Mouse (Mus musculus) midbrain, postnatal 0 days (tissue): Measurements from ENCODE around the gene Tenm4. TPM values are rescaled to one million over a fixed set of nuclear protein-coding genes. Genes with fewer than 3 reads are reported as not detected.

ENCODE experiments used
- ATAC-seq: fragments of 200-750 bp; cut with Nextera tagmentation; 2 replicates; pipeline ENCODE4 v1.8.0; 2017; ENCODE audit warnings: moderate number of reproducible peaks, mild to moderate bottlenecking, moderate TSS enrichment, moderate library complexity; ENCODE audit not compliant: low FRiP score
- DNase-seq: peaks from one replicate; pipeline ENCODE4 v3.0.0-alpha.2; 2015; ENCODE audit warnings: low spot score
- H3K27ac ChIP-seq: fragments of 300-500 bp; sonication (generic); 2 replicates; pipeline ENCODE4 v1.5.1; 2014; ENCODE audit warnings: low read depth, mild to moderate bottlenecking, low read length, mixed read lengths
- H3K27me3 ChIP-seq: fragments of 300-500 bp; sonication (generic); 2 replicates; pipeline ENCODE4 v1.6.1; 2014; ENCODE audit warnings: low read length, control low read depth, mixed read lengths; ENCODE audit not compliant: insufficient read depth
- H3K36me3 ChIP-seq: fragments of 300-500 bp; sonication (generic); 2 replicates; pipeline ENCODE4 v1.6.1; 2014; ENCODE audit warnings: low read length, control low read depth, mixed read lengths; ENCODE audit not compliant: insufficient read depth
- H3K4me1 ChIP-seq: fragments of 300-500 bp; sonication (generic); 2 replicates; pipeline ENCODE4 v1.6.1; 2014; ENCODE audit warnings: mild to moderate bottlenecking, control low read depth, antibody characterized with exemption, low read length, mixed read lengths; ENCODE audit not compliant: insufficient read depth
- H3K4me2 ChIP-seq: fragments of 300-500 bp; sonication (generic); 2 replicates; pipeline ENCODE4 v1.6.1; 2014; ENCODE audit warnings: low read depth, mild to moderate bottlenecking, low read length, mixed read lengths; ENCODE audit not compliant: poor library complexity, severe bottlenecking
- H3K4me3 ChIP-seq: fragments of 300-500 bp; sonication (generic); 2 replicates; pipeline ENCODE4 v1.5.1; 2014; ENCODE audit warnings: low read depth, mild to moderate bottlenecking, low read length, moderate library complexity
- H3K9ac ChIP-seq: fragments of 300-500 bp; sonication (generic); replicated peaks from 2 replicates; pipeline ENCODE4 v1.6.1; 2014; ENCODE audit warnings: mild to moderate bottlenecking, low read length, moderate library complexity, mixed read lengths; ENCODE audit not compliant: poor library complexity, severe bottlenecking
- H3K9me3 ChIP-seq: fragments of 300-500 bp; sonication (generic); 2 replicates; pipeline ENCODE4 v1.6.1; 2016; ENCODE audit warnings: low read length, control low read depth
- CTCF ChIP-seq: IDR thresholded peaks from 2 replicates; pipeline ENCODE4 v1.5.1; 2016; ENCODE audit warnings: antibody characterized with exemption, mild to moderate bottlenecking
- WGBS: fragments of 180-500 bp; shearing (Covaris S2); extraction: QIAGEN DNeasy Blood & Tissue Kit; methylation state at CpG from one replicate; pipeline ENCODE4 v1.1.7; 2014; 5-methylcytosine and 5-hydroxymethylcytosine counted together
- polyA plus RNA-seq: library from polyadenylated mRNA; unstranded; fragments of >200 nt; fragmentation: Nextera tagmentation; extraction: Ambion mirVana; gene quantifications from 2 replicates; pipeline ENCODE4 v1.2.1, GENCODE M21; 2015
- total RNA-seq: library from RNA; depleted of rRNA; stranded (reverse); fragments of >200 nt; gene quantifications from 2 replicates; pipeline ENCODE4 v1.2.3, GENCODE M21; 2014

The Tenm4 gene
- total and polyA plus RNA-seq, 2 experiments from 2014 or later: 35.9 to 56.0 TPM

DNA sequence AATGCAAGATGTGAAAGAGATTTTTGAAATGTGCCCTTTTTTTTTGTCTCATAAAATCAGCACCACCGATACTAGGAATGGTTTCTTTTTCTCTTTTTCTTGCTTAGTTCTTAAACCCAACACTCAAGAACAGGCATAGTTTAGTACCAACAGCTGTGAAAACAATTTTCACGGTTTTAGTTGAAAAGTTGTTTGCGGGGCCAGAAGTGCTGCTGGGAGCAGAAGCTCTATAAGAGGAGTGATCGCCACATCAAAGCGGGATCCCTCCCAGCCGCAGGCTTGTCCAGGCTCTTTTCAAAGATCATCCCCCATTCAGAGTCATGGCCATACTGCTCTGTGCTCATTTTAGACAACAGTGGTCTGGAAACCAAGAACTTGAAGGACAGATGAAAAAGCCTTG, 137.1 kb downstream of the Tenm4 start:
- H3K9ac ChIP-seq: no peak overlapping the region
- peak; percentile 27 for DNase-seq

DNA sequence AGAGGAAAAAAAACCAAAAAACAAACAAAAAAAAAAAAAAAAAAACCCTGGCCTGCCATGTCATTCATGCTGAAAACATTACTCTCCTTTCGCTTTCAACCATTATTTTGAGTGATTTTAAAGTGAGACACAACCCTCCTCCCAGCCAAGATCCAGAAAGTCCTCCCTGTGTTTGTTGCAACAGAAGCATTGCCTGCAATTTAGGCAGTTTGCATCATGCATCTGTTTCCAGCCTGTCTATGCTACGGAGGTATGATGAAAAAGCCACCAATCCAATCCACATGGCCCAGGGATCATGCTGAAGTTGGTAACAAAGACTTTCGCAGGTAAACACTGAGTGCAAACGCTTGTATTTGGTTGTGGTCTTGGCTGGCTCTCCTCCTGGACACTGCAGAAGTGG, 158.3 kb downstream of the Tenm4 start:
- Histone ChIP-seq H3K27me3 (no peaks in the 10 kb centered on the region), H3K4me3 (no peak overlapping the region), H3K4me2 (no peak overlapping the region), H3K4me1 (no peaks in the 10 kb centered on the region), H3K27ac (no peak overlapping the region), H3K9ac (no peak overlapping the region), H3K9me3 (peaks cover 4% of the 10 kb centered on the region; the same call in 1 of the 2 replicates), H3K36me3 (no peaks in the 10 kb centered on the region)
- DNase-seq (no peak), ATAC-seq (no peak)
- no peak for TF ChIP-seq CTCF
- WGBS: 90% methylated on average over 4 of the region's 4 CpGs

More for the DNA sequence above, 137.1 kb downstream of the Tenm4 start:
- no peaks in the 10 kb centered on the region for H3K27me3 ChIP-seq
- no peaks in the 10 kb centered on the region for H3K9me3 ChIP-seq
- H3K27ac ChIP-seq: no peak overlapping the region
- no peak overlapping the region for H3K4me3 ChIP-seq
- H3K4me2 ChIP-seq: no peak overlapping the region
- ATAC-seq: no peak
- TF ChIP-seq CTCF: no peak
- no peaks in the 10 kb centered on the region for H3K36me3 ChIP-seq
- H3K4me1 ChIP-seq: no peaks in the 10 kb centered on the region
- 28% methylated on average over 6 of the region's 6 CpGs for WGBS

DNA sequence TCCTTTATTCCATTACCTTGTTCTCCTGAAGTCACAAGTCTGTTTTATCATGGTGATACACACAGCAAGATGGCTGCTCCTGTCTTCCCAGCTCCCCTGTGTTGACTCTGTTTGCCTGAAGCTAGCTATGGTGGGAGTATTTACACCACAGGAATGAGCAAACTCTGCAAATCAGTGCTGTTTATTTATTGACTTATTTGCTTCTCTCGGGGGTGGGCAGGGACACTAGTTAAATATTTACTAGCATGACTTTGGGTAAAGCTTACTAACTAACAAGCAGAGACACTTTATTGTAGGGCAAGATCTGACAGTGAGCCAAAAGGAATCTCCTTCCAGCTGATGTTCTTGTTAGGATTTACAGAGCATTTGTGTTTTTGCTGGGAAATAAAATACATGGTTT, 160.1 kb downstream of the Tenm4 start:
- no peaks in the 10 kb centered on the region for H3K9me3 ChIP-seq
- H3K36me3 ChIP-seq: no peaks in the 10 kb centered on the region
- H3K4me2 ChIP-seq: no peak overlapping the region
- H3K9ac ChIP-seq: no peak overlapping the region
- DNase-seq: no peak
- H3K4me3 ChIP-seq: no peak overlapping the region
- no peak overlapping the region for H3K27ac ChIP-seq
- H3K27me3 ChIP-seq: no peaks in the 10 kb centered on the region
- TF ChIP-seq CTCF: no peak
- H3K4me1 ChIP-seq: no peaks in the 10 kb centered on the region
- WGBS: 64% methylated on average over 1 of the region's 1 CpGs
- ATAC-seq: no peak

DNA sequence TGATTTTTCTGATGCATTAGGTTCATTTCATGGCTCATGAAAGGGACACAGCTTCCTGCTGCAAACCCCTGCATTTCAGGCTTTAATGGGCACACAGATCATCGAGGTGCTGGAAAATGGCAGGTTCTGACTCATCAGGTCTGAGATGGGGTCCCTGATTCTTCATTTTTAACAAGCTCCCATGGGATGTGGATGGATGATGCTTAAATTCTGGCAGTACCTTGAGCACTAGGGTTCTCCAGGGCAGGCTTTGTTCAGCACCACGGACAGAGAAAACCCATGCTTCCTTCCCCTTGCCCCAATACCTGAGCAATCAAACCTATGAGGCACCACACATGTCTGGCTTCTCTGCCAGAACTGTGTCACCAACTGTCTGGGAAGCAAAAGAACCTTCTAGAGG, 163.3 kb downstream of the Tenm4 start:
- Histone ChIP-seq H3K36me3 (no peaks in the 10 kb centered on the region), H3K4me1 (no peaks in the 10 kb centered on the region), H3K27me3 (no peaks in the 10 kb centered on the region), H3K4me3 (no peak overlapping the region), H3K27ac (no peak overlapping the region), H3K4me2 (no peak overlapping the region), H3K9me3 (no peaks in the 10 kb centered on the region), H3K9ac (no peak overlapping the region)
- TF ChIP-seq CTCF: no peak
- WGBS: 42% methylated on average over 2 of the region's 2 CpGs
- DNase-seq: no peak
- no peak for ATAC-seq

DNA sequence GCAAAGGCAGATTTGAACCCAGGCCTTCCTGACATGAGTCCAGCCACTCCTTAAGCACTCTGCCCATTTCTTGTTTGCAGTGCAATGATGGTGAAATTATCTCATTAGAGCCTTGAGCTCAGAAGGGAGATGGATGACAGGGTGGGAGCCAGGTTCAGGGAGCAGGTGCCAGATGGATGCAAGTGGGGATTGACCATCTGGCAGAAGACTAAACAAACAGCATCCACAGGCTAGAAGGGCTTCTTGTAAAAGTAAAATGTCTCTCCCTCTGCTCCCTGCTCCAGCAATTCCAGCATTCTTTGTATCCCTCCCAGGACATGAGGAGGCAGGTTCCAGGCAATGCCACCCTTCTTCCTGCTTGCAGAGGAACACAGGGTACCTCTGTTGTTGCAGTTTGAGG, 165.3 kb downstream of the Tenm4 start:
- no peak for TF ChIP-seq CTCF
- DNase-seq: no peak
- no peaks in the 10 kb centered on the region for H3K27me3 ChIP-seq
- no peak for ATAC-seq
- H3K4me2 ChIP-seq: no peak overlapping the region
- no peak overlapping the region for H3K4me3 ChIP-seq
- no peak overlapping the region for H3K27ac ChIP-seq
- no peak overlapping the region for H3K9ac ChIP-seq
- no peaks in the 10 kb centered on the region for H3K4me1 ChIP-seq
- no peaks in the 10 kb centered on the region for H3K36me3 ChIP-seq
- no peaks in the 10 kb centered on the region for H3K9me3 ChIP-seq

DNA sequence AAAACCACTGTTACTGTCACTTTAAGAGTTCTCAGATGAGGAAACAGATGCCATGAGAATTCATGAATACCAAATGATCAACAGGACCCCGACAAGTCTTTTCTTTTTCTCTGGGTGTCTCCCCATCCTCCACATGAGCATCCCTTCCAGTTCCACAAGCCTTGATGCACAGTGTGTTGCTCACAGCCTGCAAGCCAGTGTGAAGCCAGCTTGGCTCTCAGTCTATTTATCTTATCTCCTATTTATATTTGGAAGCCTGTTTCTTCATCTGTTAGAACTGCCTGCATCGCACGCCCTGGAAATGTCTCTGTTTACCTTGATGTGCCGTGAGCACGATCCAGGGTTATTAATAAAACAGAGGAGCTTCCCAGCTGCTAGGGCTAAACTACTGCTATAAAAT, 169.8 kb downstream of the Tenm4 start:
- no peaks in the 10 kb centered on the region for H3K9me3 ChIP-seq
- no peak for TF ChIP-seq CTCF
- 63% methylated on average over 5 of the region's 5 CpGs for WGBS
- no peak overlapping the region for H3K9ac ChIP-seq
- no peak overlapping the region for H3K4me2 ChIP-seq
- no peaks in the 10 kb centered on the region for H3K4me1 ChIP-seq
- no peak overlapping the region for H3K4me3 ChIP-seq
- ATAC-seq (no peak), DNase-seq (no peak)
- no peaks in the 10 kb centered on the region for H3K27me3 ChIP-seq
- no peak overlapping the region for H3K27ac ChIP-seq
- no peaks in the 10 kb centered on the region for H3K36me3 ChIP-seq
